Comparison of ENCODE assay signal across 8 mouse cellular contexts in the genomic region with DNA sequence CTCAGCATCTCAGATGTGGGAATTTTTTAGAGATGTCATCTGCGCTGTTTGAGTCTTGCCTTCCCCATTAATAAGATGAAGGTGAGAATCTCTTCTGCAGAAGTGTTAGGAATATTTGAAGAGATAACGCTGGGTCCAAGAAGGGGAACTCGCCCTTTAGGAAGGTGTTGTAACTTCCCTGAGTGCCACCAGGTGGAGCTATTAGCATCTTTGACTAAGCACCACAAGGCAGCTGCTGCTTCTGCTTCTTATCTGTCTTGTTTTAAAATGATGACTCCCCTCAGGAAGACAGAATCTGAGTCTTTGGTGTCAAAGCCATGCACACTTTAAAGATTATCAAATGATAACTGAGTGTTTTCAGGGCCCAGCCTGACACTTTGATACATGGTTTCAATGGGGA. TPM values are rescaled to one million over a fixed set of nuclear protein-coding genes. Genes with fewer than 3 reads are reported as not detected.
DNase-seq lines count a peak whose midpoint lies in the region; ATAC-seq and TF ChIP-seq lines count a peak whose summit lies in the region.

No protein-coding gene starts in this region.

- no peak overlapping the region for H3K27ac ChIP-seq in layer of hippocampus, adult 2 months
- no peak overlapping the region for H3K27ac ChIP-seq in lung, postnatal 0 days (ENCODE audit: low read length)

- no peaks in the 10 kb centered on the region for H3K4me1 ChIP-seq in lung, postnatal 0 days (ENCODE audit: insufficient read depth, low read depth, low read length)

- WGBS in lung, postnatal 0 days, result 10% methylated on average over 3 of the region's 3 CpGs

- CTCF ChIA-PET in Patski (lab: Charles Lee), result interaction anchor here (1.0 to 3.1 kb wide), 9 partner anchors 9 to 228 kb away, joined by 3 to 17 read pairs (median 5); no protein-coding TSS in a partner anchor

- H3K4me2 ChIP-seq in lung, postnatal 0 days (replicated peaks; ENCODE audit: low read depth, low read length), result no peak overlapping the region

- no peaks in the 10 kb centered on the region for H3K9me3 ChIP-seq in lung, postnatal 0 days (ENCODE audit: low read length)

- TF ChIP-seq EP300 in lung, postnatal 0 days (IDR thresholded peaks at IDR 0.05), result no peak

- TF ChIP-seq CTCF in Patski (IDR thresholded peaks at IDR 0.05), result peak; percentile 84
- TF ChIP-seq CTCF in layer of hippocampus, adult 2 months (conservative IDR thresholded peaks at IDR 0.05), result peak; percentile 96
- peak; percentile 88 for TF ChIP-seq CTCF in lung, postnatal 0 days (IDR thresholded peaks at IDR 0.05)

- H3K9ac ChIP-seq in lung, postnatal 0 days (replicated peaks; ENCODE audit: low read depth), result no peak overlapping the region

- no peaks in the 10 kb centered on the region for H3K27me3 ChIP-seq in Patski
- no peaks in the 10 kb centered on the region for H3K27me3 ChIP-seq in lung, postnatal 0 days (replicated peaks; ENCODE audit: insufficient read depth, low read length)

- in situ Hi-C loops in Patski (cut with MboI; ENCODE audit: low pct_unique_long_range_greater_than_20kb), result no loop called here

- no peaks in the 10 kb centered on the region for H3K36me3 ChIP-seq in lung, postnatal 0 days (ENCODE audit: insufficient read depth, low read length)

- no peak for ATAC-seq in Patski
- ATAC-seq in lung, postnatal 0 days, result no peak

- POLR2A ChIA-PET in Patski (lab: Charles Lee), result no interaction called here

- no peak overlapping the region for H3K4me3 ChIP-seq in layer of hippocampus, adult 2 months
- no peak overlapping the region for H3K4me3 ChIP-seq in lung, postnatal 0 days (ENCODE audit: low read depth, low read length)

- DNase-seq in adrenal gland, adult (ENCODE audit: inconsistent age in 2 of 2, low spot score in 1 of 2), result peak; percentile 35 to 88
- no peak for DNase-seq in adrenal gland, postnatal 4 days (ENCODE audit: low spot score in 2 of 2)
- no peak for DNase-seq in Patski (ENCODE audit: low read depth, low spot score)
- DNase-seq in cerebellum, postnatal 36 days, result peak; percentile 57 to 66
- peak; percentile 25 for DNase-seq in gastrocnemius, postnatal 25 days
- peak; percentile 55 to 60 for DNase-seq in layer of hippocampus, adult 2 months (ENCODE audit: low spot score in 2 of 2)
- peak; percentile 82 for DNase-seq in lung, postnatal 0 days (ENCODE audit: low spot score)
- peak; percentile 77 to 80 for DNase-seq in right cerebral cortex, postnatal 10 days (ENCODE audit: low spot score in 2 of 2)

RNA-seq across cellular contexts. Expression of gene Cnot6, which starts 15.4 kb away (rescaled TPM):
- total RNA-seq in adrenal gland, postnatal 4 days (2021), result 100 to 1,000 TPM in 1 of 2 experiments, 10 to 100 TPM in 1; 93.1 to 102 TPM
- 84.4 TPM for polyA plus RNA-seq in Patski (2021)
- total RNA-seq in gastrocnemius, postnatal 25 days (2021), result 10 to 100 TPM; 12.7 to 13.5 TPM
- 10 to 100 TPM; 43.6 to 46.4 TPM for total RNA-seq in layer of hippocampus, adult 2 months (2021)
- polyA plus RNA-seq in lung, postnatal 0 days (2015; fragmentation: Nextera tagmentation; extraction: Ambion mirVana), result 36.0 and 40.6 TPM in 2 replicates

Comparison
In these comparisons a context has a peak if more than half of its experiments do, and no peak if none do; other contexts are left out.
1. DNase-seq: peak in adrenal gland, adult (2 of 2), cerebellum, postnatal 36 days (2 of 2), gastrocnemius, postnatal 25 days (single experiment), layer of hippocampus, adult 2 months (2 of 2), lung, postnatal 0 days (single experiment) and right cerebral cortex, postnatal 10 days (2 of 2); none in adrenal gland, postnatal 4 days (0 of 2) and Patski (single experiment).
2. Peak in every context shown above with its lines, with median percentiles within 50 percentile points of each other: CTCF ChIP-seq.